Mouse (Mus musculus): ENCODE results near the gene Rab34. TPM values are rescaled to one million over a fixed set of nuclear protein-coding genes. Genes with fewer than 3 reads are reported as not detected.

The Rab34 gene
- polyA plus RNA-seq (2014; fragmentation: Nextera tagmentation; extraction: Ambion mirVana), result 46.4 and 53.2 TPM in 2 replicates

GRCm38 (mm10) chr11:78188331-78189233 lies at the start of gene Rab34:
Gene Rab34 (plus strand): TSS chr11:78188430.
- peaks cover 15% of the 10 kb centered on the region for H3K4me1 ChIP-seq (replicated peaks; ENCODE audit: control insufficient read depth, insufficient read depth, low read length)
- H3K27me3 ChIP-seq (ENCODE audit: control insufficient read depth, insufficient read depth, low read length), result no peaks in the 10 kb centered on the region
- H3K4me3 ChIP-seq (replicated peaks; ENCODE audit: low read length), result peak within 1 kb of the TSS; percentile 73
- WGBS, result under 1% methylated on average over 77 of the region's 80 CpGs
- H3K9me3 ChIP-seq (ENCODE audit: control insufficient read depth, low read length), result no peaks in the 10 kb centered on the region
- H3K4me2 ChIP-seq (replicated peaks), result peak within 1 kb of the TSS; percentile 60
- peak within 1 kb of the TSS; percentile 83 for H3K9ac ChIP-seq
- H3K27ac ChIP-seq, result peak within 1 kb of the TSS; percentile 91
- ATAC-seq (ENCODE audit: low FRiP score) (peak; percentile 70), DNase-seq (ENCODE audit: low spot score) (peak; percentile 69)
- peaks cover 31% of the 10 kb centered on the region for H3K36me3 ChIP-seq (replicated peaks; ENCODE audit: control insufficient read depth, insufficient read depth)

DNA sequence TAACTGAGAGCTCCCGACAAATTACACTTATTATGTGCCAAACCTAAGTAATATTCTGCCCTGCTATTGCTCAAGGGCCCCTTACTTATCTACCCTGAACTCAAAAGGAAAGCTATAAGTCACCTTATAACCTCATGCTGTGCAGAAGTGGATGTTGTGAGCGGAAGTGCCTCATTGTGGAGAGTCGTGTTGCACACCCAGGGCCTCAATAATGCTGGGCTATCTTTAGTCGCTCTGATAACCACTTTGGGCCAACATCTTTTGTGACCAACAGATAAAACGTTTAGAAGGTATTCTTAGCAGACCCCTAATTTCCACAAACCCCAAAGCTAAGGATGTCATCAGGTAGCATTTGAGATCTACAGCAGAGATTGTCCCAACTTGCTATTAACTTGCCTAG lies 47.6 kb upstream of the Rab34 start:
- Histone ChIP-seq H3K27me3 (ENCODE audit: control insufficient read depth, insufficient read depth, low read length) (no peaks in the 10 kb centered on the region), H3K4me2 (replicated peaks) (no peak overlapping the region), H3K9me3 (ENCODE audit: control insufficient read depth, low read length) (no peaks in the 10 kb centered on the region), H3K9ac (no peak overlapping the region), H3K27ac (no peak overlapping the region), H3K4me3 (replicated peaks; ENCODE audit: low read length) (no peak overlapping the region), H3K4me1 (replicated peaks; ENCODE audit: control insufficient read depth, insufficient read depth, low read length) (no peaks in the 10 kb centered on the region; the same call in 1 of the 2 replicates), H3K36me3 (replicated peaks; ENCODE audit: control insufficient read depth, insufficient read depth) (peaks cover 27% of the 10 kb centered on the region)
- ATAC-seq (ENCODE audit: low FRiP score), result no peak
- WGBS, result 88% methylated on average over 5 of the region's 5 CpGs
- no peak for DNase-seq (ENCODE audit: low spot score)

- no peaks in the 10 kb centered on the region for H3K9me3 ChIP-seq (ENCODE audit: control insufficient read depth, low read length)
- 76% methylated on average over 2 of the region's 2 CpGs for WGBS
- H3K4me1 ChIP-seq (replicated peaks; ENCODE audit: control insufficient read depth, insufficient read depth, low read length), result no peaks in the 10 kb centered on the region; the same call in 1 of the 2 replicates
- DNase-seq (ENCODE audit: low spot score) (no peak), ATAC-seq (ENCODE audit: low FRiP score) (no peak)
- no peak overlapping the region for H3K4me3 ChIP-seq (replicated peaks; ENCODE audit: low read length)
- no peak overlapping the region for H3K4me2 ChIP-seq (replicated peaks)
- no peak overlapping the region for H3K27ac ChIP-seq
- no peak overlapping the region for H3K9ac ChIP-seq
- no peaks in the 10 kb centered on the region for H3K27me3 ChIP-seq (ENCODE audit: control insufficient read depth, insufficient read depth, low read length)
- peaks cover 56% of the 10 kb centered on the region for H3K36me3 ChIP-seq (replicated peaks; ENCODE audit: control insufficient read depth, insufficient read depth)
Observed at GRCm38 (mm10) chr11:78143520-78143919, 44.7 kb upstream of the Rab34 start.

DNA sequence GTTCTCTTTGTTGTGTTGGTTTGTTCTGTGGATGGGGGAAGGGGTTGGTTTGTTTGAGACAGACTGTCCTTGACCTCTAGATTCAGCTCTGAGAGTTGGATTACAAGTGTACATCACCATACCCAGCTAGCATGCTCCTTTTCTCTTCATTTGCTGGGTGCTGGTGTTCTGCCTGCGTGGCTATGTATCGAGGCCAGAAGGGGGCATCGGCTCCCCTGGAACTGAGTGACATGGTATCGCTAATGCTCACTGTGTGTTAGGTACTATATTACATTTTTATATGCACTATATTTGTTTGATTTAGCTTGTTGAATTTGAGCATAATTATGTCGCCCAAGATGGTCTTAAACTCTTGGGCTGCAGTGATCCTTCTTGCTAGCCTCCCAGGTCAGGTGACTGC lies 42.1 kb upstream of the Rab34 start:
- no peak for DNase-seq (ENCODE audit: low spot score)
- H3K27me3 ChIP-seq (ENCODE audit: control insufficient read depth, insufficient read depth, low read length), result no peaks in the 10 kb centered on the region
- no peak overlapping the region for H3K4me3 ChIP-seq (replicated peaks; ENCODE audit: low read length)
- no peak overlapping the region for H3K27ac ChIP-seq
- ATAC-seq (ENCODE audit: low FRiP score), result no peak
- no peak overlapping the region for H3K9ac ChIP-seq
- 90% methylated on average over 5 of the region's 5 CpGs for WGBS
- no peaks in the 10 kb centered on the region for H3K9me3 ChIP-seq (ENCODE audit: control insufficient read depth, low read length)
- no peaks in the 10 kb centered on the region for H3K4me1 ChIP-seq (replicated peaks; ENCODE audit: control insufficient read depth, insufficient read depth, low read length)
- H3K4me2 ChIP-seq (replicated peaks), result no peak overlapping the region
- peaks cover 81% of the 10 kb centered on the region for H3K36me3 ChIP-seq (replicated peaks; ENCODE audit: control insufficient read depth, insufficient read depth)

GRCm38 (mm10) chr11:78146707-78147543 lies 41.3 kb upstream of the Rab34 start:
- Histone ChIP-seq H3K27ac (no peak overlapping the region), H3K4me2 (replicated peaks) (no peak overlapping the region), H3K27me3 (ENCODE audit: control insufficient read depth, insufficient read depth, low read length) (no peaks in the 10 kb centered on the region), H3K4me1 (replicated peaks; ENCODE audit: control insufficient read depth, insufficient read depth, low read length) (no peaks in the 10 kb centered on the region), H3K36me3 (replicated peaks; ENCODE audit: control insufficient read depth, insufficient read depth) (peaks cover 88% of the 10 kb centered on the region), H3K4me3 (replicated peaks; ENCODE audit: low read length) (no peak overlapping the region), H3K9ac (no peak overlapping the region), H3K9me3 (ENCODE audit: control insufficient read depth, low read length) (no peaks in the 10 kb centered on the region)
- no peak for ATAC-seq (ENCODE audit: low FRiP score)
- WGBS, result 94% methylated on average over 6 of the region's 6 CpGs
- DNase-seq (ENCODE audit: low spot score), result no peak

DNA sequence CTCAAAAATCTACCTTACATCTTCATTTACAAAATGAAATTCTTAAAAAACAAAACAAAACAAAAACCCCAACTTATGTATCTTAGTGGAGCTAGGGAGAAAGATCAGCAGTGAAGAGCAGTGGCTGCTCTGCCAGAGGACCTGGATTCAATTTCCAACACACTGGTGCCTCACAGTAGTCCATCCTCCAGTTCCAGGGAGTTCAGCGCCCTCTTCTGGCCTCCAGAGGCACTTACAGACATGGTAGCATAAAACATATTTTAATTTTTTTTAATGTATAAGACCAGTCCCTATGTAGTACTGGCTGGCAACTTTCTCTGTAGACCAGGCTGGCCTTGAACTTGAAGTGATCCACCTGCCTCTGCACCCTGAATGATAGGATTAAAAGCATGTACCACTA lies 37.1 kb upstream of the Rab34 start:
- no peak for DNase-seq (ENCODE audit: low spot score)
- H3K4me3 ChIP-seq (replicated peaks; ENCODE audit: low read length), result no peak overlapping the region
- H3K9me3 ChIP-seq (ENCODE audit: control insufficient read depth, low read length), result no peaks in the 10 kb centered on the region
- peaks cover 12% of the 10 kb centered on the region for H3K4me1 ChIP-seq (replicated peaks; ENCODE audit: control insufficient read depth, insufficient read depth, low read length)
- H3K4me2 ChIP-seq (replicated peaks), result no peak overlapping the region
- no peak for ATAC-seq (ENCODE audit: low FRiP score)
- no peak overlapping the region for H3K9ac ChIP-seq
- H3K36me3 ChIP-seq (replicated peaks; ENCODE audit: control insufficient read depth, insufficient read depth), result peaks cover 95% of the 10 kb centered on the region
- H3K27me3 ChIP-seq (ENCODE audit: control insufficient read depth, insufficient read depth, low read length), result no peaks in the 10 kb centered on the region
- H3K27ac ChIP-seq, result no peak overlapping the region
- WGBS, result 23% methylated on average over 1 of the region's 1 CpGs

DNA sequence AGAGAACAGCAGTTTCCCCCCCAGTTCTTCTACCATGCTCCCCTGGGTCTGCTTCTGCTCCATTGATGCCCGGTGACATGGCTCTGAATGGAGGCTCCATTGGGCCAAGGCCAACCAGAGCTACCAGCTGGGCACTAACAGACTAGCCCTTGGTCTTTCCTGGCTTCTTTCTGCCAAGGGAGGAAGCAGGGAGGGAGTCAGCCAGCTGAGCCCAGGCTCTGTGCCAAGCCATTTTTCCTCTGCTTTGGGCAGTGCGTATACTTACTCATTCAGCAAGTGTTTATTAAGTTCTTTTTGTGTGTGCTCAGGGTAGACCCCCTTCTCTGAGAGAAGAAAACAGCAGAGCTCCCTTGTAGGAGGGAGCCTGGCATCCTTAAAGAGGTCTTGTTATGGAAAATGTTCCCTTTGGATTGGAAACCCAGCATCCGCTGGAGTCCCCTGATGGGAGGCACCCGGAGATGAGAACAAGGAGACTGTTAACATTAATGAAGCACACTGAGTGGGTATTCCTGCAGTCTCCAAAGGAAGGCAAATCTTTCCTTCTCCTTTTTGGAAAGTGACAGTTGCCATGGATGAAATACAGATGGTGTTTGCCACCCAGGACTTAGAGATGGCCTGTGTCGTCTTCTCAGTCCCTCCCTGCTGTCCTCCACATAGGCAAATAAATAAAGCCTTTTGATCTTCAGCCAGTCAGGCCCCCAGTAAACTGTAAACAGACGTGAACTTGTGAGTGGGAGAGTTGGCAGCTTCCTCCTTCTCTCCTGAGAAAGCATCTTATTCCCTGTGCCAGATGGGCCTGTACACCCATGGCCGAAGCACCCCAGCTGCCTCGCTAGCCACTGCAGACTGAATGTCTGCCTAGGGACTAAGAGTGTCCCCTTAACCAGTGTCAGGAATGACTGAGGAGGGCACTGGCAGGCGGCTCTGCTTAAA lies 35.7 kb upstream of the Rab34 start:
- peak overlapping the region; percentile 64 for H3K27ac ChIP-seq
- H3K9ac ChIP-seq, result no peak overlapping the region
- no peaks in the 10 kb centered on the region for H3K9me3 ChIP-seq (ENCODE audit: control insufficient read depth, low read length)
- peak; percentile 78 for DNase-seq (ENCODE audit: low spot score)
- H3K4me1 ChIP-seq (replicated peaks; ENCODE audit: control insufficient read depth, insufficient read depth, low read length), result peaks cover 12% of the 10 kb centered on the region
- H3K36me3 ChIP-seq (replicated peaks; ENCODE audit: control insufficient read depth, insufficient read depth), result peaks cover 95% of the 10 kb centered on the region
- 41% methylated on average over 9 of the region's 9 CpGs for WGBS
- peak; percentile 86 for ATAC-seq (ENCODE audit: low FRiP score)
- no peak overlapping the region for H3K4me2 ChIP-seq (replicated peaks)
- H3K27me3 ChIP-seq (ENCODE audit: control insufficient read depth, insufficient read depth, low read length), result no peaks in the 10 kb centered on the region
- no peak overlapping the region for H3K4me3 ChIP-seq (replicated peaks; ENCODE audit: low read length)

DNA sequence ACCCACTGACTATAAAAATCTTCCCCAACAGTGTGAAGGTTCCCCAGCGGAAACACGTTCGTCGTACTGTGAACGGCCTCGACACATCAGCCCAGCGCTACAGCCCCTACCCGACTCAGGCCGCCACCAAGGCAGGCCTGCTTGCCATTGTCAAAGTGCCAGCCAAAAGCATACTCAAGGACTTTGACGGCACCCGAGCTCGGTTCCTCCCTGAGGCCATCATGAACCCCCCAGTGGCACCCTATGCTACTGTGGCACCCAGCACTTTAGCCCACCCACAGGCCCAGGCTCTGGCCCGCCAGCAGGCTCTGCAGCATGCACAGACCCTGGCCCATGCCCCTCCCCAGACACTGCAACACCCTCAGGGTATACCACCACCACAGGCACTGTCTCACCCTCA lies 34.5 kb upstream of the Rab34 start:
- Histone ChIP-seq H3K27me3 (ENCODE audit: control insufficient read depth, insufficient read depth, low read length) (no peaks in the 10 kb centered on the region), H3K4me3 (replicated peaks; ENCODE audit: low read length) (no peak overlapping the region), H3K9me3 (ENCODE audit: control insufficient read depth, low read length) (no peaks in the 10 kb centered on the region), H3K4me1 (replicated peaks; ENCODE audit: control insufficient read depth, insufficient read depth, low read length) (peaks cover 12% of the 10 kb centered on the region), H3K4me2 (replicated peaks) (no peak overlapping the region), H3K27ac (peak overlapping the region; percentile 64), H3K36me3 (replicated peaks; ENCODE audit: control insufficient read depth, insufficient read depth) (peaks cover 96% of the 10 kb centered on the region), H3K9ac (no peak overlapping the region)
- ATAC-seq (ENCODE audit: low FRiP score) (no peak), DNase-seq (ENCODE audit: low spot score) (no peak)
- WGBS, result 71% methylated on average over 13 of the region's 13 CpGs
